Mouse (Mus musculus) bone marrow, adult 2 months (tissue): Measurements from ENCODE around the gene Ppp1r27.

Experiments
- CTCF ChIP-seq: fragments of 200-500 bp; IDR thresholded peaks from 2 replicates; pipeline ENCODE4 v1.5.1; 2011; ENCODE audit warnings: low read length, control low read depth; ENCODE audit not compliant: control insufficient read depth, insufficient read depth
- POLR2A ChIP-seq: fragments of 200-500 bp; IDR thresholded peaks from 2 replicates; pipeline ENCODE4 v1.6.1; 2011; ENCODE audit warnings: low read depth, mild to moderate bottlenecking, control low read depth, low read length, borderline replicate concordance; ENCODE audit not compliant: control insufficient read depth

DNA sequence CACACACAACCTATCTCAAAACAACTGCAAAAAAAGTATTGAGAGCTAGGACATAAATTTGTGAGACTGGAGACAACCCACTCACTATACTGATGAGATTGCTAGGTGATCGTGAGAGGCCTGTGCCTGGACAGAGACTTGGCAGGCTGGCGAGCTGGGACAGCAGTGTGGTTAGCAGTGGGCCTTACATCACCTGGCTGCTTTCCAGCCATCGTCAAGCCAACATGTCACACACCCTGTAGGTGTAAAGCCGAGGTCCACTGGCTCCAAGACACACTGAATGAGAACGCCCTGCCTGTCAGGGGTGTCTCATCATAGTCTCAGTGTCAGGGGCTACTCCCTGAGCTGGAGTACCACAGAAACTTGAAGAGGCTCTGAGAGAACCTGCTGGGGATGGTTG lies 1.8 kb upstream of the Ppp1r27 start:
- TF ChIP-seq POLR2A (no peak), CTCF (no peak)
